Mouse (Mus musculus): Measurements from ENCODE around the gene Gm826. TPM values are rescaled to one million over a fixed set of nuclear protein-coding genes. Genes with fewer than 3 reads are reported as not detected.

Gene Gm826
- polyA plus RNA-seq, 1 experiment from 2014 or later = not detected

DNA sequence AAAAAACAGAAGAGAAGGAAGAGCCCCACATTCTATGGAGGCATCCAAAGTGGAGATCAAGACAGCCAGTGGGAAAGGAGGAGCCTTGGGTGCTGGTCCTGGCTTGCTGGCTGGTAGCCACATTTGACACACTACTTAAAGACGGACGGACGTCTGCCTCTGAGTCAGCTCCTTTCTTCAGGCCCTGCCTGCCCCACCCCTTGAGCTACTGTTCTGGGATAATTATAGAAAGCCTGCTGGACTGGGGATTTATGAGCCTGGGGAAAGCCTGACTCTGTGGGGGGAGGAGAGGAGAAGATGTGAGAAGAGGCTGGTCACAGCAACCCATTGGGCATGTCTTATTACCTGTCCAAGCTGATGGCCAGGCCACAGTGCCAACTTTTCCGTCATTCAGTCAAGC is 12.1 kb downstream of the Gm826 start:
- Histone ChIP-seq H3K9me3 (ENCODE audit: control insufficient read depth, low read length) (no peaks in the 10 kb centered on the region), H3K27me3 (replicated peaks; ENCODE audit: control insufficient read depth, insufficient read depth, low read length) (no peaks in the 10 kb centered on the region), H3K4me1 (ENCODE audit: control insufficient read depth, insufficient read depth, low read depth, low read length) (no peaks in the 10 kb centered on the region), H3K36me3 (ENCODE audit: control insufficient read depth, insufficient read depth, low read length) (no peaks in the 10 kb centered on the region), H3K27ac (ENCODE audit: low read depth, low read length) (no peak overlapping the region), H3K4me3 (ENCODE audit: low read length) (no peak overlapping the region), H3K4me2 (ENCODE audit: low read length) (no peak overlapping the region), H3K9ac (ENCODE audit: low read depth, low read length) (no peak overlapping the region)
- 42% methylated on average over 4 of the region's 4 CpGs for WGBS
- no peak for ATAC-seq

DNA sequence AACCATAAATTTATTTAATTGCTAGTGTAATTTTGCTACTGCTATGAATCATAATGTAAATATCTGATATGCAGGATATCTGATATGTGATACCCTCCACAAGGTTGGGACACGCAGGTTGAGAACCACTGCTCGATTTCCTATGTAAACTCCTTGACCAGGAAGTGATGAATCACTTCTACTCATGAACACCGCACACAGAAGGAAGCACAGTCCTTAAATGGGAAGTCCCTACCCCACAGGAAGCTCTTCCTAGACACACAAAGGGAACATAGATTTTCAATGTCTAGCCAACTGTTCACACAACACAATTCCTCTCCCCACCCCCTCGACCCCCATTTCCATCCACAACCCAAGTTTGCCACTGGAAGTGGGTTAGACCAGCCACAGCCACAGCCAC is 15.7 kb downstream of the Gm826 start:
- Histone ChIP-seq H3K36me3 (ENCODE audit: control insufficient read depth, insufficient read depth, low read length) (no peaks in the 10 kb centered on the region), H3K27me3 (replicated peaks; ENCODE audit: control insufficient read depth, insufficient read depth, low read length) (no peaks in the 10 kb centered on the region), H3K9me3 (ENCODE audit: control insufficient read depth, low read length) (no peaks in the 10 kb centered on the region), H3K27ac (ENCODE audit: low read depth, low read length) (no peak overlapping the region), H3K4me2 (ENCODE audit: low read length) (no peak overlapping the region), H3K4me1 (ENCODE audit: control insufficient read depth, insufficient read depth, low read depth, low read length) (no peaks in the 10 kb centered on the region; the same call in 1 of the 2 replicates), H3K4me3 (ENCODE audit: low read length) (no peak overlapping the region), H3K9ac (ENCODE audit: low read depth, low read length) (no peak overlapping the region)
- no peak for ATAC-seq
- WGBS = 77% methylated on average over 4 of the region's 4 CpGs

DNA sequence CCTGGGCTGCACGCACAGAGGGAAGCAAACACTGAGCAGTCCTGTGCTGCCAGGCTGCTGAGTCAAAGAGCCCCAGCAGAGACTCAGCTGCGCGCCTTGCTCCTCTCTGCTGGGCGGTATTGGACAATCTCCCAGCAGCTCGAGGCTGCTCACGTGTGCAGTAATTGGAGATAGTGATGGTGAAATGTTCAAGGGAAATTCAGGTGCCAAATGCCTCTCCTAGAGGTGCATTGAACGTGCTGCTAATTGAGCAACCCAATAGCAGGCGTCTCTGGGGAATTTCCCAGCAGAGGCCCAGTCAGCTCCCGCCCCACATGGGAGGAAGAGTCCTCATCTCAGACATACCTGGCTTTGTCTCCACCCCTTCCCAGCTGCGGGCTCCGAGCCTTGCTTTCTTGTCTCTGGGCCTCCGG is 20.4 kb downstream of the Gm826 start:
- Histone ChIP-seq H3K4me1 (ENCODE audit: control insufficient read depth, insufficient read depth, low read depth, low read length) (no peaks in the 10 kb centered on the region; the same call in 1 of the 2 replicates), H3K36me3 (ENCODE audit: control insufficient read depth, insufficient read depth, low read length) (no peaks in the 10 kb centered on the region), H3K4me3 (ENCODE audit: low read length) (no peak overlapping the region), H3K9ac (ENCODE audit: low read depth, low read length) (no peak overlapping the region), H3K9me3 (ENCODE audit: control insufficient read depth, low read length) (no peaks in the 10 kb centered on the region), H3K4me2 (ENCODE audit: low read length) (no peak overlapping the region), H3K27ac (ENCODE audit: low read depth, low read length) (no peak overlapping the region), H3K27me3 (replicated peaks; ENCODE audit: control insufficient read depth, insufficient read depth, low read length) (0 out of 2 replicates have a peak, but pooled peaks cover 2% of the 10 kb centered on the region)
- ATAC-seq = no peak
- WGBS = 32% methylated on average over 12 of the region's 12 CpGs

DNA sequence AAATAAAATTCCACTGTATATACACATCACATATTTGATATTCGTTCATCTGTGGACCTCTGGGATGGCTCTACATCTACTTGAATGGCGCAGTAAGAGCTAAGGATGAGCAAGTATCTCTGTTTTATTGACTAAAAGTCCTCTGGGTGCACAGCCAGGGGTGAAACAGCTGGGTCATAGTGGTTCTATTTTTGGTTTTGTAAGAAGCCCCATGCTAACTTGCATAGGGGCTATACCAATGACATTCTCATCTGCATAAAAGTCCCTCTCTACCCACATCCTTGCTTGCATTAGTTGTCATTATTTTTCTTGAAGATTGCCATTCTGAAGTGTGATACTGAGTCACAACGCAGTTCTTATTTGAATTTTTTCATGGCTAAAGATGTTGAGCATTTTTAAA is 28.9 kb downstream of the Gm826 start:
- no peak for ATAC-seq
- no peaks in the 10 kb centered on the region for H3K9me3 ChIP-seq (ENCODE audit: control insufficient read depth, low read length)
- 84% methylated on average over 3 of the region's 3 CpGs for WGBS
- H3K4me1 ChIP-seq (ENCODE audit: control insufficient read depth, insufficient read depth, low read depth, low read length) = no peaks in the 10 kb centered on the region
- 0 out of 2 replicates have a peak, but pooled peaks cover 2% of the 10 kb centered on the region for H3K27me3 ChIP-seq (replicated peaks; ENCODE audit: control insufficient read depth, insufficient read depth, low read length)
- no peak overlapping the region for H3K4me3 ChIP-seq (ENCODE audit: low read length)
- no peaks in the 10 kb centered on the region for H3K36me3 ChIP-seq (ENCODE audit: control insufficient read depth, insufficient read depth, low read length)
- no peak overlapping the region for H3K27ac ChIP-seq (ENCODE audit: low read depth, low read length)
- H3K9ac ChIP-seq (ENCODE audit: low read depth, low read length) = no peak overlapping the region
- H3K4me2 ChIP-seq (ENCODE audit: low read length) = no peak overlapping the region

DNA sequence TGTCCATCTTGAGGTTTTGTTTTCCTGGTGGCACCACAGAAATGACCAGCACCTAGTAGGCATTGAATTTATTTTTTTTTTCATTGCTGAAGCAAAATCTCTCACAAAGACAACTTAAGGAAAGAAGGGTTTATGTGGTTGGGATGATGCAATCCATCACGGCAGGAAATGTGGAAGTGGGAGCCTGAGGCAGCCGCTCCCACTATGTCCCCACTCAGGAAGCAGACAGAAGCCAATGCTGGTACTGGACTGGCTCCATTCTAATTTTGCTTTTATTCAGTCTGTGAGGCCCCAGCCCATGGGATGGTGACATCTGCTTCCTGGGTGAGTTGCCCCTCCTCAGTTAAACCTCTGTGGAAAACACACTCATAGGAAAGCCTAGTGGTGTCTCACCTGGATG is 30.0 kb downstream of the Gm826 start:
- Histone ChIP-seq H3K36me3 (ENCODE audit: control insufficient read depth, insufficient read depth, low read length) (no peaks in the 10 kb centered on the region), H3K27me3 (replicated peaks; ENCODE audit: control insufficient read depth, insufficient read depth, low read length) (no peaks in the 10 kb centered on the region), H3K4me1 (ENCODE audit: control insufficient read depth, insufficient read depth, low read depth, low read length) (no peaks in the 10 kb centered on the region), H3K9ac (ENCODE audit: low read depth, low read length) (no peak overlapping the region), H3K4me3 (ENCODE audit: low read length) (no peak overlapping the region), H3K4me2 (ENCODE audit: low read length) (no peak overlapping the region), H3K9me3 (ENCODE audit: control insufficient read depth, low read length) (no peaks in the 10 kb centered on the region), H3K27ac (ENCODE audit: low read depth, low read length) (no peak overlapping the region)
- no peak for ATAC-seq
- WGBS = 91% methylated on average over 2 of the region's 2 CpGs

DNA sequence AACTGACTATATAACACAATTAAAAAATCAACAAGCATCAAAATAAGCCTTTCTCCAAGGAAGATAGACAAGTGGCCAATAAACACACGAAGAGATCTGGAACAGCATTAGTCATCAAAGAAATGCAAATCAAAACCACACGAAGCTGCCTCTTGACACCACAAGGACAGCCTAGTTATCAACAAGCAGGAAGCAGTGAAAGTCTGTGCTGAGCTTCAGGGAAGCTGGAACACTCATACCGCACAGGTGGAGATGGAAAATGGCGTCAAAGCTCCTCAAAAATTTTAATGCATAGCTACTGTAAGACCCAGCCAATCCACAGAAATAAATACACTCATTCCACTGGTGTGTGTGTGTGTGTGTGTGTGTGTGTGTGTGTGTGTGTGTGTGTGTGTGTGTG is 31.9 kb downstream of the Gm826 start:
- Histone ChIP-seq H3K4me3 (ENCODE audit: low read length) (no peak overlapping the region), H3K36me3 (ENCODE audit: control insufficient read depth, insufficient read depth, low read length) (no peaks in the 10 kb centered on the region), H3K4me2 (ENCODE audit: low read length) (no peak overlapping the region), H3K9ac (ENCODE audit: low read depth, low read length) (no peak overlapping the region), H3K4me1 (ENCODE audit: control insufficient read depth, insufficient read depth, low read depth, low read length) (no peaks in the 10 kb centered on the region), H3K9me3 (ENCODE audit: control insufficient read depth, low read length) (no peaks in the 10 kb centered on the region), H3K27ac (ENCODE audit: low read depth, low read length) (no peak overlapping the region), H3K27me3 (replicated peaks; ENCODE audit: control insufficient read depth, insufficient read depth, low read length) (no peaks in the 10 kb centered on the region)
- 68% methylated on average over 4 of the region's 4 CpGs for WGBS
- no peak for ATAC-seq

DNA sequence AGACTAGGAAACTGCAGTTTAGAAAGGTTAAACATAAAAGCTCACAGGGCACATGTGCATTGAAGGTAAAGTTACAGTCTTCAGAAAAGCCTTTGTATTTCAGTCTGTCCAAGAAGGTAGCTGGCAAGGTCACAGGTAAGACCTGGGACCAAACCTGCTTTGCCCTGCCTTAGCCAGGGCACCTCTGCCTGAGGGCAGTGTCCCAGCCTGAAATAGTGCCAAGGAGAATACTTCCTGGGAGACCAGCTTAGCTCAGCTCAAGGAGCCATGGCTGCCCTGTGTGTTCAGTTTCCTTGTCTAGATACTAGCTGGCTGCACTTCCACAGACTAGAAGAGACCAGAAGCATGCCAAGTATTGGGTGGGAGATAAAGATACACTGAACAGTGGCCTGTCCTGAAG is 35.4 kb downstream of the Gm826 start:
- Histone ChIP-seq H3K4me1 (ENCODE audit: control insufficient read depth, insufficient read depth, low read depth, low read length) (no peaks in the 10 kb centered on the region), H3K27ac (ENCODE audit: low read depth, low read length) (no peak overlapping the region), H3K36me3 (ENCODE audit: control insufficient read depth, insufficient read depth, low read length) (no peaks in the 10 kb centered on the region), H3K9me3 (ENCODE audit: control insufficient read depth, low read length) (no peaks in the 10 kb centered on the region), H3K27me3 (replicated peaks; ENCODE audit: control insufficient read depth, insufficient read depth, low read length) (no peaks in the 10 kb centered on the region), H3K4me2 (ENCODE audit: low read length) (no peak overlapping the region), H3K4me3 (ENCODE audit: low read length) (no peak overlapping the region), H3K9ac (ENCODE audit: low read depth, low read length) (no peak overlapping the region)
- ATAC-seq = no peak

DNA sequence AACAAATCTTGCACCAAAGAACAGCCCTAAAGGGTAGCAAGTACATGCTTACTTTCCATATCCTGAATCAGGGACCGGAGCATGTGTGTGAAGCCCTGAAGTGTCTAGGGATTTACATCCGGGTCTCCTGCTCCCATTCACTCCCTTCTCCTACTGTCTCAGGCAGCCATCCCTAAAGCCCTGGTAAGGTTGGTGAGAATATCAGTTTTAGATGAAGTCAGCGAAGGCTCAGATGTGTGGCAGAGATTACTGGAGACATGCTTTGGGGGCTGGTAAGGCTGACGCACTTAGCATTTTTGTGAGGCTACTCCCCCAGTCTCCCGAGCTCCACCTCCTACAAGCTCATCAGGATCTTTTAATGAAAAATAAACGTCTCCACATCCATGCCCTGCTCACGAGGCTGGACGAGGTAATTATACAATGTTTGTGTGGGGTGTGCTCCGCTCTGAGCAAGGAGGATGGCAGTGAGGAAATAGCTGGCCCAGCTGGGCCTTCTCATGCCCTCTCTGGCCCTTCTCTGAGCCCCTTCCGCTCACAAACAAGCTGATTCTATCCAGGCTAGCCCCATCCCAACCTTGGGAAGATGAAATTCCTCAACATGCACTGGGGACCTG is 45.3 kb downstream of the Gm826 start:
- Histone ChIP-seq H3K4me1 (ENCODE audit: control insufficient read depth, insufficient read depth, low read depth, low read length) (no peaks in the 10 kb centered on the region), H3K27me3 (replicated peaks; ENCODE audit: control insufficient read depth, insufficient read depth, low read length) (no peaks in the 10 kb centered on the region), H3K4me3 (ENCODE audit: low read length) (no peak overlapping the region), H3K9ac (ENCODE audit: low read depth, low read length) (no peak overlapping the region), H3K4me2 (ENCODE audit: low read length) (no peak overlapping the region), H3K9me3 (ENCODE audit: control insufficient read depth, low read length) (no peaks in the 10 kb centered on the region), H3K27ac (ENCODE audit: low read depth, low read length) (no peak overlapping the region), H3K36me3 (ENCODE audit: control insufficient read depth, insufficient read depth, low read length) (no peaks in the 10 kb centered on the region)
- ATAC-seq = no peak
- 74% methylated on average over 10 of the region's 10 CpGs for WGBS

DNA sequence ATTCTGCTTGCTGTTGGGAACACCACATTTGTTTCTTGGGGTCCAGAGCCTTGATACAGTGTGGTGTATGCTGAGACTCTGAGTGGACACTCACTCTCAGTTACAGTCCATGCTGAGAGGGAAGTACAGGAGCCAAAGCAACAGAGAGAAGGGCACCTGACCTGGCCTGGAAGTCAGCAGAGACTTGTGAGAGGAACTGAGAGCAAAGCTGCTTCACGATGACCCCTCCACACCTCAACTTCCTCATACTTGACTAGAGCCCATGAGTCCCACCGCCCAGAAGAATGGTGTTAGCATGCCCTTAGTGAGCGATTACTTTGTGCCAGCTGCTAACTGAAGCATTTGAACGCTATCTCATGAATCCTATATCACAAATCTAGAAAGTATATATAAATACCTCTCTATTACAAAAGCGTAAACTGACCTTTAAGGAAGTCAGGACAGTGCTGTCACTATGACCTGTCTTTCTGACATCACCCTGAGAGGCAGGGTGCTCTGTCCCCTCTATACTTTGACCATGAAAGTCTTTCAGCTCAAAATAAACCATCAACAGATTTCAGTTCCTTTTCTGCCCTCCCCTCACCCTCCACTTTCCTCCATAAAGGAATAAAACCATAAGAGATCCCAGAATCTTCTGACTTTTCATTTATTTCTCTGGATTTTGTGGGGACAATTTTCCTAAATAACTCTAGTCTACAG is 57.9 kb downstream of the Gm826 start:
- ATAC-seq = no peak
- no peak overlapping the region for H3K9ac ChIP-seq (ENCODE audit: low read depth, low read length)
- H3K27me3 ChIP-seq (replicated peaks; ENCODE audit: control insufficient read depth, insufficient read depth, low read length) = no peaks in the 10 kb centered on the region
- H3K36me3 ChIP-seq (ENCODE audit: control insufficient read depth, insufficient read depth, low read length) = no peaks in the 10 kb centered on the region
- no peak overlapping the region for H3K4me2 ChIP-seq (ENCODE audit: low read length)
- H3K4me3 ChIP-seq (ENCODE audit: low read length) = no peak overlapping the region
- 90% methylated on average over 5 of the region's 5 CpGs for WGBS
- no peaks in the 10 kb centered on the region for H3K4me1 ChIP-seq (ENCODE audit: control insufficient read depth, insufficient read depth, low read depth, low read length)
- no peak overlapping the region for H3K27ac ChIP-seq (ENCODE audit: low read depth, low read length)
- H3K9me3 ChIP-seq (ENCODE audit: control insufficient read depth, low read length) = no peaks in the 10 kb centered on the region
